Comparison of ENCODE assay signal across 18 mouse cellular contexts in genomic region chr14:75181062-75181935, GRCm38 (mm10). TPM values are rescaled to one million over a fixed set of nuclear protein-coding genes. Genes with fewer than 3 reads are reported as not detected.
DNase-seq lines count a peak whose midpoint lies in the region; ATAC-seq and TF ChIP-seq lines count a peak whose summit lies in the region.
"Had no signal": no experiment of that assay in that cellular context is flagged by ENCODE, and none has a peak within 500 bp of the region (broad histone marks: within the 10 kb centered on the region; RNA-seq: fewer than 3 reads in every experiment).

No protein-coding gene starts in this region.

- H3K27ac ChIP-seq in bone marrow macrophage, adult 2 months (ENCODE audit: insufficient read depth, low read depth, low read length): peak overlapping the region; percentile 100
- peak overlapping the region; percentile 96 for H3K27ac ChIP-seq in liver, postnatal 0 days (ENCODE audit: low read depth)
- H3K27ac ChIP-seq: hindbrain, embryonic 14.5 days; limb, embryonic 12.5 days; midbrain, embryonic 10.5 days had no signal

- no peaks in the 10 kb centered on the region for H3K9me3 ChIP-seq in liver, postnatal 0 days (ENCODE audit: low read length)
- H3K9me3 ChIP-seq: limb, embryonic 12.5 days; midbrain, embryonic 10.5 days had no signal

- no peak for TF ChIP-seq POLR2A in bone marrow macrophage, adult 2 months (IDR thresholded peaks at IDR 0.05; ENCODE audit: borderline replicate concordance, low read depth, low read length)

- DNase-seq in lung, postnatal 36 days: peak; percentile 65
- DNase-seq in lung, postnatal 4 days: no peak
- no peak for DNase-seq in liver, postnatal 0 days
- peak; percentile 82 for DNase-seq in splenic B cell, adult 2 months (ENCODE audit: low read depth, low spot score)
- no peak for DNase-seq in gastrocnemius, postnatal 25 days
- DNase-seq in layer of hippocampus, postnatal 25 days (ENCODE audit: extremely low spot score in 1 of 2, low spot score in 1 of 2): no peak
- DNase-seq: cerebellum, adult 11-12 months; kidney, adult 11 months; kidney, postnatal 36 days had no signal

- no peak for ATAC-seq in liver, postnatal 0 days
- ATAC-seq: activated CD4-positive, CD25-positive, alpha-beta regulatory T cell, adult 4 months had no signal

- TF ChIP-seq EP300 in liver, postnatal 0 days (IDR thresholded peaks at IDR 0.05; ENCODE audit: low read depth): peak; percentile 6; the same call in 1 of the 2 replicates

- TF ChIP-seq CTCF in bone marrow macrophage, adult 2 months (IDR thresholded peaks at IDR 0.05; ENCODE audit: low read depth, low read length): no peak
- TF ChIP-seq CTCF in liver, postnatal 0 days (IDR thresholded peaks at IDR 0.05; ENCODE audit: low read depth): no peak

- no peaks in the 10 kb centered on the region for H3K27me3 ChIP-seq in liver, postnatal 0 days (ENCODE audit: insufficient read depth, low read length)
- H3K27me3 ChIP-seq in splenic B cell, adult 2 months (ENCODE audit: control insufficient read depth, insufficient read depth, low read length, poor library complexity, severe bottlenecking): no peaks in the 10 kb centered on the region
- H3K27me3 ChIP-seq: limb, embryonic 12.5 days had no signal

- 42% methylated on average over 9 of the region's 9 CpGs for WGBS in liver, postnatal 0 days (ENCODE audit: insufficient replicate concordance)

- H3K36me3 ChIP-seq in liver, postnatal 0 days (replicated peaks; ENCODE audit: insufficient read depth, low read length): no peaks in the 10 kb centered on the region
- no peaks in the 10 kb centered on the region; the same call in none of the 2 replicates for H3K36me3 ChIP-seq in splenic B cell, adult 2 months (ENCODE audit: control insufficient read depth, insufficient read depth, low read length, poor library complexity, severe bottlenecking)
- H3K36me3 ChIP-seq: limb, embryonic 12.5 days; midbrain, embryonic 10.5 days had no signal

- H3K4me2 ChIP-seq in liver, postnatal 0 days (ENCODE audit: low read depth, low read length): peak overlapping the region; percentile 77; the same call in 1 of the 2 replicates
- H3K4me2 ChIP-seq: hindbrain, embryonic 14.5 days; limb, embryonic 12.5 days had no signal

- H3K4me1 ChIP-seq in bone marrow macrophage, adult 2 months (ENCODE audit: control insufficient read depth, insufficient read depth, low read length): peaks cover 42% of the 10 kb centered on the region
- H3K4me1 ChIP-seq in liver, postnatal 0 days (ENCODE audit: insufficient read depth): peaks cover 30% of the 10 kb centered on the region
- H3K4me1 ChIP-seq: limb, embryonic 12.5 days had no signal

- H3K4me3 ChIP-seq in bone marrow macrophage, adult 2 months (ENCODE audit: insufficient read depth, low read length): peak overlapping the region; percentile 48
- no peak overlapping the region for H3K4me3 ChIP-seq in liver, postnatal 0 days (ENCODE audit: low read depth, low read length)
- H3K4me3 ChIP-seq: limb, embryonic 12.5 days; midbrain, embryonic 10.5 days had no signal

- H3K9ac ChIP-seq in liver, postnatal 0 days (replicated peaks): no peak overlapping the region
- H3K9ac ChIP-seq: hindbrain, embryonic 14.5 days; limb, embryonic 12.5 days had no signal

RNA-seq across cellular contexts. Expression of gene Lcp1, which starts 50.4 kb away (rescaled TPM):
- polyA plus RNA-seq in bone marrow macrophage, adult 2 months (2012; ENCODE audit: insufficient read depth, insufficient read length, missing spikeins): 932 and 1,066 TPM in 2 replicates
- 39.4 and 45.5 TPM in 2 replicates for polyA plus RNA-seq in liver, postnatal 0 days (2015; fragmentation: Nextera tagmentation; extraction: Ambion mirVana)
- total RNA-seq in gastrocnemius, postnatal 25 days (2021): 1 to 10 TPM; 3.1 to 3.3 TPM
- 1 to 10 TPM; 7.8 to 8.8 TPM for total RNA-seq in layer of hippocampus, postnatal 25 days (2021)

RNA-seq across cellular contexts. Expression of gene Lrrc63, which starts 50.6 kb away (rescaled TPM):
- polyA plus RNA-seq in bone marrow macrophage, adult 2 months (2012; ENCODE audit: insufficient read depth, insufficient read length, missing spikeins): 0.36 and 0.43 TPM in 2 replicates
- polyA plus RNA-seq in liver, postnatal 0 days (2015; fragmentation: Nextera tagmentation; extraction: Ambion mirVana): not detected in 2 replicates
- total RNA-seq in gastrocnemius, postnatal 25 days (2021): not detected
- not detected for total RNA-seq in layer of hippocampus, postnatal 25 days (2021)
- total RNA-seq: gastrocnemius, postnatal 4 days; layer of hippocampus, postnatal 14 days had no signal
- polyA plus RNA-seq: activated CD4-positive, CD25-positive, alpha-beta regulatory T cell, adult 4 months; embryonic facial prominence, embryonic 14.5 days; heart, embryonic 14.5 days; hindbrain, embryonic 14.5 days had no signal

Comparison
In these comparisons a context has a peak if more than half of its experiments do, and no peak if none do; other contexts are left out.
1. DNase-seq: peak in lung, postnatal 36 days (single experiment) and splenic B cell, adult 2 months (single experiment); none in lung, postnatal 4 days (0 of 2), liver, postnatal 0 days (single experiment), gastrocnemius, postnatal 25 days (single experiment) and layer of hippocampus, postnatal 25 days (0 of 2).